Mouse (Mus musculus): Measurements from ENCODE around the gene Acvrl1.

Acvrl1 gene

GRCm38 (mm10) chr15:101189981-101190761, 61.8 kb downstream of the Acvrl1 start:
- TF ChIP-seq CTCF (conservative IDR thresholded peaks at IDR 0.05; ENCODE audit: low read length) (no peak), NANOG (IDR thresholded peaks at IDR 0.05; ENCODE audit: borderline replicate concordance, low read length) (no peak), POU5F1 (IDR thresholded peaks at IDR 0.05; ENCODE audit: borderline replicate concordance, low read length) (no peak)
- H3K4me3 ChIP-seq (replicated peaks; ENCODE audit: low read length) = no peak overlapping the region
- H3K36me3 ChIP-seq (ENCODE audit: insufficient read depth, low read length) = peaks cover 27% of the 10 kb centered on the region
- H3K9me3 ChIP-seq (ENCODE audit: low read length) = no peaks in the 10 kb centered on the region
- H3K4me1 ChIP-seq (replicated peaks; ENCODE audit: low read depth, low read length) = peaks cover 19% of the 10 kb centered on the region
- no peaks in the 10 kb centered on the region for H3K27me3 ChIP-seq (ENCODE audit: insufficient read depth, low read length)

DNA sequence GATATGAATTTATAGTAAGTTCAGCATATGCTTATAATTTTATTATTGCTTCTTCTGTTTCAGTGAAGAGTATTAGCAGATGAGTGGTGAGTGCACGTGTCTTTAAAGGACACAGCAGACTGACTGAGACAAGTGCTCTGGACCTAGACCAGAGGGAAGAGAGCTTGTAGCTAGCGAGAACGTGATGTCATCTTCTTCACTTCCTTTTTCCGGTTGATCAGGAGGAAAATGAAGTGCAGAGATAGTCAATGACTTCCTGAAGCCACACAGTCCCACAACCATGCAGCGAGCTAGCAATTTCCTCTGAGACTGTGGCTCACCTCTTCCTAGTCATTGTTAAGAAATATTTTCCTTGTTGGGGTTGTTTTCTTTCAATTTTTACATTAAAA, 62.4 kb downstream of the Acvrl1 start:
- TF ChIP-seq POU5F1 (IDR thresholded peaks at IDR 0.05; ENCODE audit: borderline replicate concordance, low read length) (no peak), NANOG (IDR thresholded peaks at IDR 0.05; ENCODE audit: borderline replicate concordance, low read length) (no peak), CTCF (conservative IDR thresholded peaks at IDR 0.05; ENCODE audit: low read length) (no peak)
- peaks cover 33% of the 10 kb centered on the region for H3K36me3 ChIP-seq (ENCODE audit: insufficient read depth, low read length)

GRCm38 (mm10) chr15:101191459-101192259, 63.3 kb downstream of the Acvrl1 start:
- peaks cover 19% of the 10 kb centered on the region for H3K4me1 ChIP-seq (replicated peaks; ENCODE audit: low read depth, low read length)
- TF ChIP-seq POU5F1 (IDR thresholded peaks at IDR 0.05; ENCODE audit: borderline replicate concordance, low read length) = no peak
- TF ChIP-seq CTCF (conservative IDR thresholded peaks at IDR 0.05; ENCODE audit: low read length) = no peak
- no peak for TF ChIP-seq NANOG (IDR thresholded peaks at IDR 0.05; ENCODE audit: borderline replicate concordance, low read length)

More for the DNA sequence above, 62.4 kb downstream of the Acvrl1 start:
- H3K4me3 ChIP-seq (replicated peaks; ENCODE audit: low read length) = no peak overlapping the region
- no peaks in the 10 kb centered on the region for H3K27me3 ChIP-seq (ENCODE audit: insufficient read depth, low read length)
- peaks cover 19% of the 10 kb centered on the region for H3K4me1 ChIP-seq (replicated peaks; ENCODE audit: low read depth, low read length)
- H3K9me3 ChIP-seq (ENCODE audit: low read length) = no peaks in the 10 kb centered on the region

DNA sequence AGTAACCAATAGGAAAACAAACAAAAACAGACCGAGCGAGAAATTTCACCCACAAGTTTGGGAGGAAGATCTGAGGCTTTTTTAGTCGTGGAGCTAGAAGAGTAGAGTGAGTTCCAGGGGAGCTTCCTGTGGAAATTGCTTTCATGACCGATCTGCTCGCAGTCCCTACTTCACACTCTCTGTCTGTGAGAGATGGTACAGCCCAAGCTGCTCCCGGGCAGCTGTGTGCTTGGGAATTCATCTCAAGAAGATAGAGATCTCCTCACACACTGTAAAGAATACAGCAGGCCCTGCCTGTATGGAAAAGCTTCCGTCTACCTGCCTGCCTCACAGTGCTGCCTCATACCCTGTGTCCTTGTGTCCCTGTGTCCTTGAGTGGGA, 63.9 kb downstream of the Acvrl1 start:
- no peak for TF ChIP-seq NANOG (IDR thresholded peaks at IDR 0.05; ENCODE audit: borderline replicate concordance, low read length)
- no peak for TF ChIP-seq CTCF (conservative IDR thresholded peaks at IDR 0.05; ENCODE audit: low read length)
- no peak for TF ChIP-seq POU5F1 (IDR thresholded peaks at IDR 0.05; ENCODE audit: borderline replicate concordance, low read length)
- peaks cover 45% of the 10 kb centered on the region for H3K36me3 ChIP-seq (ENCODE audit: insufficient read depth, low read length)
- H3K27me3 ChIP-seq (ENCODE audit: insufficient read depth, low read length) = no peaks in the 10 kb centered on the region
- peaks cover 19% of the 10 kb centered on the region for H3K4me1 ChIP-seq (replicated peaks; ENCODE audit: low read depth, low read length)
- peaks cover 3% of the 10 kb centered on the region; the same call in 1 of the 2 replicates for H3K9me3 ChIP-seq (ENCODE audit: low read length)
- H3K4me3 ChIP-seq (replicated peaks; ENCODE audit: low read length) = no peak overlapping the region

More at GRCm38 (mm10) chr15:101191459-101192259, 63.3 kb downstream of the Acvrl1 start:
- Histone ChIP-seq H3K4me3 (replicated peaks; ENCODE audit: low read length) (no peak overlapping the region), H3K9me3 (ENCODE audit: low read length) (no peaks in the 10 kb centered on the region), H3K36me3 (ENCODE audit: insufficient read depth, low read length) (peaks cover 42% of the 10 kb centered on the region), H3K27me3 (ENCODE audit: insufficient read depth, low read length) (no peaks in the 10 kb centered on the region)

DNA sequence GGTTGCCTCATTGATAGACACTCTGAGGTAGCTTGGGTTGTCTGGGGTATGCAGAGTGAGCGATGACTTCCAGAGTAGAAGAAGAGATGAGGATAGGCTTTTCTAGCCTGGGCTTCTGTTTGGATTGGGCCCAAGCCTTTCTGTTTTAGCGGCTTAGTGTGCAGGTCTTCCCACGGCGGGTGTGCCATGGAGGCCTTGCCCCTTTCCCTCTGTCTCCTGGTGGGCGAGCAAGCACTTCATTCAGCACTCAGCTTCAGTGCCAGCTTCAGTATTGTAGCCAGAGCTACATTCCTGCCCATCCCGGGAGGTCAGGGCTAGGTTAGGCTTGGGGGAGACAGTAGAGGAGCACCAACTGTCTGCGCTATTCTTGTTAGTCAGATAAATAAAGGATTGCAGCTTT, 64.3 kb downstream of the Acvrl1 start:
- TF ChIP-seq CTCF (conservative IDR thresholded peaks at IDR 0.05; ENCODE audit: low read length) (no peak), POU5F1 (IDR thresholded peaks at IDR 0.05; ENCODE audit: borderline replicate concordance, low read length) (no peak), NANOG (IDR thresholded peaks at IDR 0.05; ENCODE audit: borderline replicate concordance, low read length) (no peak)
- Histone ChIP-seq H3K4me1 (replicated peaks; ENCODE audit: low read depth, low read length) (peaks cover 19% of the 10 kb centered on the region), H3K9me3 (ENCODE audit: low read length) (peaks cover 7% of the 10 kb centered on the region), H3K36me3 (ENCODE audit: insufficient read depth, low read length) (peaks cover 45% of the 10 kb centered on the region), H3K4me3 (replicated peaks; ENCODE audit: low read length) (no peak overlapping the region), H3K27me3 (ENCODE audit: insufficient read depth, low read length) (no peaks in the 10 kb centered on the region)

DNA sequence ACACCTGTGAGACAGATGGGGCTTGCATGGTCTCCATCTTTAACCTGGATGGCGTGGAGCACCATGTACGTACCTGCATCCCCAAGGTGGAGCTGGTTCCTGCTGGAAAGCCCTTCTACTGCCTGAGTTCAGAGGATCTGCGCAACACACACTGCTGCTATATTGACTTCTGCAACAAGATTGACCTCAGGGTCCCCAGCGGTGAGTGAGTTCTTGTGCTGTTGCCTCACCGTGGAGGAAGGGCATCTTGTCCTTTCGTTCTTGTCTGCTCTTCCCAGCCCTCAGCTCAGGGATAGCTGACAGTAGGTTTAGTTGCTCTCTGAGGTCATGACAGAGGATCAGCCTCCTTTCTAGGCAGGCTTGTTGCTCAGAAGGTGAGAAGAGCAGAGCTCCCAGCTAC, 65.6 kb downstream of the Acvrl1 start:
- H3K27me3 ChIP-seq (ENCODE audit: insufficient read depth, low read length) = no peaks in the 10 kb centered on the region
- H3K4me1 ChIP-seq (replicated peaks; ENCODE audit: low read depth, low read length) = peaks cover 19% of the 10 kb centered on the region
- peaks cover 14% of the 10 kb centered on the region for H3K9me3 ChIP-seq (ENCODE audit: low read length)
- H3K4me3 ChIP-seq (replicated peaks; ENCODE audit: low read length) = no peak overlapping the region
- peaks cover 58% of the 10 kb centered on the region for H3K36me3 ChIP-seq (ENCODE audit: insufficient read depth, low read length)
- TF ChIP-seq CTCF (conservative IDR thresholded peaks at IDR 0.05; ENCODE audit: low read length) = no peak
- TF ChIP-seq POU5F1 (IDR thresholded peaks at IDR 0.05; ENCODE audit: borderline replicate concordance, low read length) = no peak
- TF ChIP-seq NANOG (IDR thresholded peaks at IDR 0.05; ENCODE audit: borderline replicate concordance, low read length) = no peak

Measured in E14TG2a.4 (cell line).